Mouse (Mus musculus) 3134 (cell line): ENCODE measurements around the gene Glyat.
"Not testable (repeated sequence)": the region's sequence is repeated elsewhere in the genome, so short reads cannot be mapped to it uniquely, and the experiment has no call there.

Experiments
- DNase-seq: peaks from one replicate; pipeline ENCODE4 v3.0.0-alpha.2; 2011; ENCODE audit warnings: low spot score; ENCODE audit not compliant: insufficient read length; ENCODE audit errors: extremely low read depth

The Glyat gene

GRCm38 (mm10) chr19:12633176-12633575, at the start of gene Glyat:
Gene Glyat, plus strand, starts transcription at chr19:12633308.
- no peak for DNase-seq

- DNase-seq = no peak
These were observed 47.8 kb upstream of the Glyat start for GRCm38 (mm10) chr19:12585310-12585709.

GRCm38 (mm10) chr19:12591908-12592307, 41.2 kb upstream of the Glyat start:
- peak; percentile 30 for DNase-seq

- DNase-seq = no peak
These were observed 38.0 kb upstream of the Glyat start for GRCm38 (mm10) chr19:12595135-12595529.

GRCm38 (mm10) chr19:12595530-12596289, 37.4 kb upstream of the Glyat start:
- DNase-seq = peak; percentile 16

- DNase-seq = no peak
These were observed 36.6 kb upstream of the Glyat start for GRCm38 (mm10) chr19:12596290-12597072.

GRCm38 (mm10) chr19:12597073-12597405, 36.1 kb upstream of the Glyat start:
- no peak for DNase-seq

GRCm38 (mm10) chr19:12598674-12599073, 34.4 kb upstream of the Glyat start:
- no peak for DNase-seq

GRCm38 (mm10) chr19:12599674-12600073, 33.4 kb upstream of the Glyat start, which contains the start of gene Gm4952:
Gene Gm4952, plus strand, starts transcription at chr19:12599974.
- DNase-seq = no peak

- no peak for DNase-seq
These were observed 32.2 kb upstream of the Glyat start for GRCm38 (mm10) chr19:12600684-12601480.

GRCm38 (mm10) chr19:12608336-12608735, 24.8 kb upstream of the Glyat start:
- DNase-seq = no peak

GRCm38 (mm10) chr19:12613646-12614045, 19.5 kb upstream of the Glyat start:
- DNase-seq = no peak

GRCm38 (mm10) chr19:12634259-12634658, 1.2 kb downstream of the Glyat start:
- no peak for DNase-seq

- no peak for DNase-seq
These were observed 1.9 kb downstream of the Glyat start for GRCm38 (mm10) chr19:12634963-12635362.

- no peak for DNase-seq
These were observed 3.8 kb downstream of the Glyat start for GRCm38 (mm10) chr19:12636863-12637262.

GRCm38 (mm10) chr19:12638049-12638448, 4.9 kb downstream of the Glyat start:
- DNase-seq = no peak

GRCm38 (mm10) chr19:12649511-12649910, 16.4 kb downstream of the Glyat start:
- no peak for DNase-seq

- DNase-seq = no peak
These were observed 33.0 kb downstream of the Glyat start for GRCm38 (mm10) chr19:12666156-12666555.

- DNase-seq = not testable (repeated sequence)
These were observed 35.5 kb downstream of the Glyat start for GRCm38 (mm10) chr19:12668601-12669000.

- DNase-seq = no peak
These were observed 37.0 kb downstream of the Glyat start, which contains the start of gene Olfr1442 for GRCm38 (mm10) chr19:12670139-12670538. Gene Olfr1442, plus strand, starts transcription at chr19:12670439.

GRCm38 (mm10) chr19:12671051-12671450, 37.9 kb downstream of the Glyat start:
- DNase-seq = no peak
